Mouse (Mus musculus) Patski (cell line): ENCODE results near the gene Nppc. TPM values are rescaled to one million over a fixed set of nuclear protein-coding genes. Genes with fewer than 3 reads are reported as not detected.

ENCODE experiments used
- ATAC-seq: fragments of 100-300 bp; one replicate; pipeline ENCODE4 v1.8.0; 2021
- CTCF ChIA-PET: fragments of 350-600 bp; sonication (Branson Sonifier 250); formaldehyde crosslinking; loops from one replicate; lab custom pipeline; 2022; ENCODE audit warnings: inconsistent platforms; lab: Charles Lee
- POLR2A ChIA-PET: fragments of 350-600 bp; sonication (Branson Sonifier 250); formaldehyde crosslinking; loops from one replicate; lab custom pipeline; 2022; ENCODE audit warnings: antibody characterized with exemption, inconsistent platforms; lab: Charles Lee
- DNase-seq: peaks from one replicate; pipeline ENCODE4 v3.0.0-alpha.2; 2011; ENCODE audit warnings: low read depth, low spot score
- H3K27me3 ChIP-seq: fragments of 371-371 bp; one replicate; pipeline ENCODE4 v1.5.1; 2021
- CTCF ChIP-seq: fragments of 100-300 bp; IDR thresholded peaks from one replicate; pipeline ENCODE4 v1.5.1; 2021
- in situ Hi-C: fragments of 300-500 bp; cut with MboI; formaldehyde crosslinking; loops from 3 replicates; pipeline ENCODE4 v1.11.1; 2018; ENCODE audit warnings: low pct_unique_long_range_greater_than_20kb, mixed read lengths
- polyA plus RNA-seq: library from polyadenylated mRNA; unstranded; gene quantifications from one replicate; pipeline ENCODE4 v1.2.3, GENCODE M21; 2021

Gene Nppc
- polyA plus RNA-seq, 1 experiment from 2014 or later, result 0.14 TPM

- in situ Hi-C loops, result no loop called here
- DNase-seq, result no peak
- H3K27me3 ChIP-seq, result no peaks in the 10 kb centered on the region
- ATAC-seq, result no peak
- POLR2A ChIA-PET, result no interaction called here
- CTCF ChIA-PET, result interaction anchor here (1.5 kb wide), 1 partner anchor 12 kb away, joined by 4 read pairs; no protein-coding TSS in a partner anchor
- no peak for TF ChIP-seq CTCF
Measured at GRCm38 (mm10) chr1:86632732-86633380, 37.5 kb downstream of the Nppc start.

- POLR2A ChIA-PET, result no interaction called here
- ATAC-seq (no peak), DNase-seq (no peak)
- in situ Hi-C loops, result no loop called here
- no peaks in the 10 kb centered on the region for H3K27me3 ChIP-seq
- CTCF ChIA-PET, result interaction anchor here (1.1 kb wide), 1 partner anchor 11 kb away, joined by 4 read pairs; no protein-coding TSS in a partner anchor
- TF ChIP-seq CTCF, result no peak
Measured at GRCm38 (mm10) chr1:86630527-86630926, 39.8 kb downstream of the Nppc start.

GRCm38 (mm10) chr1:86629936-86630335 lies 40.4 kb downstream of the Nppc start:
- CTCF ChIA-PET, result interaction anchor here (1.1 kb wide), 1 partner anchor 10 kb away, joined by 4 read pairs; no protein-coding TSS in a partner anchor
- in situ Hi-C loops, result no loop called here
- POLR2A ChIA-PET, result no interaction called here

GRCm38 (mm10) chr1:86628270-86628669 lies 42.1 kb downstream of the Nppc start:
- TF ChIP-seq CTCF, result no peak
- ChIA-PET POLR2A (no interaction called here), CTCF (interaction anchor here (0.8 to 2.7 kb wide), 2 partner anchors 10 to 30 kb away, joined by 3 to 10 read pairs; no protein-coding TSS in a partner anchor)
- ATAC-seq, result no peak
- in situ Hi-C loops, result no loop called here
- H3K27me3 ChIP-seq, result no peaks in the 10 kb centered on the region
- no peak for DNase-seq

More at GRCm38 (mm10) chr1:86629936-86630335, 40.4 kb downstream of the Nppc start:
- no peak for TF ChIP-seq CTCF
- no peaks in the 10 kb centered on the region for H3K27me3 ChIP-seq
- ATAC-seq, result no peak
- DNase-seq, result no peak

GRCm38 (mm10) chr1:86623001-86624000 lies 47.1 kb downstream of the Nppc start:
- ChIA-PET POLR2A (no interaction called here), CTCF (no interaction called here)
- ATAC-seq (no peak), DNase-seq (no peak)
- no peaks in the 10 kb centered on the region for H3K27me3 ChIP-seq
- in situ Hi-C loops, result no loop called here
- no peak for TF ChIP-seq CTCF

- in situ Hi-C loops, result no loop called here
- DNase-seq (no peak), ATAC-seq (no peak)
- ChIA-PET POLR2A (no interaction called here), CTCF (interaction anchor here (1.7 kb wide), 1 partner anchor 419 kb away, joined by 3 read pairs; no protein-coding TSS in a partner anchor)
- no peaks in the 10 kb centered on the region for H3K27me3 ChIP-seq
- TF ChIP-seq CTCF, result no peak
Measured at GRCm38 (mm10) chr1:86622296-86622695, 48.1 kb downstream of the Nppc start.

- in situ Hi-C loops, result loop anchor here (5.0 to 10.0 kb wide), 2 partner anchors 424 to 566 kb away; partner anchors contain the start of gene Prss56
- DNase-seq (no peak), ATAC-seq (no peak)
- POLR2A ChIA-PET, result no interaction called here
- no peaks in the 10 kb centered on the region for H3K27me3 ChIP-seq
- TF ChIP-seq CTCF, result peak; percentile 87
- CTCF ChIA-PET, result interaction anchor here (0.6 to 1.7 kb wide), 14 partner anchors 9 to 422 kb away, joined by 3 to 10 read pairs (median 4); no protein-coding TSS in a partner anchor
Measured at GRCm38 (mm10) chr1:86618454-86619125, 51.8 kb downstream of the Nppc start.

Other genes starting within 250 kb of the Nppc start
- not detected for gene Nmur1, start 244.3 kb downstream of the Nppc start, polyA plus RNA-seq
- gene Tex44, start 244.2 kb downstream of the Nppc start, polyA plus RNA-seq, result not detected
- gene Ptma, start 143.8 kb downstream of the Nppc start, polyA plus RNA-seq, result 2,326 TPM
- gene Pde6d, start 87.9 kb downstream of the Nppc start, polyA plus RNA-seq, result 59.7 TPM
- 23.1 TPM for gene Cops7b, start 87.7 kb downstream of the Nppc start, polyA plus RNA-seq
- gene Dis3l2, start 33.2 kb upstream of the Nppc start, polyA plus RNA-seq, result 15.2 TPM